Mouse (Mus musculus) Patski (cell line): ENCODE measurements around the gene Cenpo. TPM values are rescaled to one million over a fixed set of nuclear protein-coding genes. Genes with fewer than 3 reads are reported as not detected.
"Not testable (repeated sequence)": the region's sequence is repeated elsewhere in the genome, so short reads cannot be mapped to it uniquely, and the experiment has no call there.

ENCODE experiments used
- ATAC-seq: fragments of 100-300 bp; one replicate; pipeline ENCODE4 v1.8.0; 2021
- CTCF ChIA-PET: fragments of 350-600 bp; sonication (Branson Sonifier 250); formaldehyde crosslinking; loops from one replicate; lab custom pipeline; 2022; ENCODE audit warnings: inconsistent platforms; lab: Charles Lee
- POLR2A ChIA-PET: fragments of 350-600 bp; sonication (Branson Sonifier 250); formaldehyde crosslinking; loops from one replicate; lab custom pipeline; 2022; ENCODE audit warnings: antibody characterized with exemption, inconsistent platforms; lab: Charles Lee
- DNase-seq: peaks from one replicate; pipeline ENCODE4 v3.0.0-alpha.2; 2011; ENCODE audit warnings: low read depth, low spot score
- H3K27me3 ChIP-seq: fragments of 371-371 bp; one replicate; pipeline ENCODE4 v1.5.1; 2021
- CTCF ChIP-seq: fragments of 100-300 bp; IDR thresholded peaks from one replicate; pipeline ENCODE4 v1.5.1; 2021
- in situ Hi-C: fragments of 300-500 bp; cut with MboI; formaldehyde crosslinking; loops from 3 replicates; pipeline ENCODE4 v1.11.1; 2018; ENCODE audit warnings: low pct_unique_long_range_greater_than_20kb, mixed read lengths
- polyA plus RNA-seq: library from polyadenylated mRNA; unstranded; gene quantifications from one replicate; pipeline ENCODE4 v1.2.3, GENCODE M21; 2021

Gene Cenpo
- polyA plus RNA-seq: 11.0 TPM

- in situ Hi-C loops: no loop called here
- no peak for TF ChIP-seq CTCF
- no peaks in the 10 kb centered on the region for H3K27me3 ChIP-seq
- ChIA-PET CTCF (interaction anchor here (1.5 kb wide), 1 partner anchor 22 kb away, joined by 4 read pairs; no protein-coding TSS in a partner anchor), POLR2A (no interaction called here)
- DNase-seq: peak; percentile 77
- ATAC-seq: peak; percentile 95
Measured at GRCm38 (mm10) chr12:4233572-4234508, at the start of gene Cenpo, which contains the start of gene Ptrhd1. Cenpo (minus strand) TSS chr12:4234294. Ptrhd1 (plus strand) TSS chr12:4234027.

- no peak for TF ChIP-seq CTCF
Measured at GRCm38 (mm10) chr12:4279878-4280277, 45.8 kb upstream of the Cenpo start.

GRCm38 (mm10) chr12:4278978-4279755, 45.1 kb upstream of the Cenpo start:
- TF ChIP-seq CTCF: no peak

More at GRCm38 (mm10) chr12:4279878-4280277, 45.8 kb upstream of the Cenpo start:
- ATAC-seq: no peak
- no peaks in the 10 kb centered on the region for H3K27me3 ChIP-seq
- DNase-seq: no peak
- POLR2A ChIA-PET: no interaction called here
- in situ Hi-C loops: no loop called here
- CTCF ChIA-PET: no interaction called here

GRCm38 (mm10) chr12:4271078-4271477, 37.0 kb upstream of the Cenpo start:
- H3K27me3 ChIP-seq: no peaks in the 10 kb centered on the region
- POLR2A ChIA-PET: no interaction called here
- no peak for ATAC-seq
- in situ Hi-C loops: loop anchor here (25.0 kb wide), 1 partner anchor 266 kb away; no protein-coding TSS in a partner anchor
- CTCF ChIA-PET: no interaction called here
- no peak for DNase-seq
- TF ChIP-seq CTCF: no peak

More at GRCm38 (mm10) chr12:4278978-4279755, 45.1 kb upstream of the Cenpo start:
- no peaks in the 10 kb centered on the region for H3K27me3 ChIP-seq
- in situ Hi-C loops: no loop called here
- ChIA-PET CTCF (no interaction called here), POLR2A (no interaction called here)
- no peak for DNase-seq
- no peak for ATAC-seq

GRCm38 (mm10) chr12:4267765-4268164, 33.7 kb upstream of the Cenpo start:
- ATAC-seq: no peak
- ChIA-PET CTCF (no interaction called here), POLR2A (no interaction called here)
- TF ChIP-seq CTCF: no peak
- DNase-seq: no peak
- no peaks in the 10 kb centered on the region for H3K27me3 ChIP-seq
- in situ Hi-C loops: loop anchor here (25.0 kb wide), 1 partner anchor 270 kb away; no protein-coding TSS in a partner anchor

GRCm38 (mm10) chr12:4252742-4253655, 18.9 kb upstream of the Cenpo start:
- no peak for TF ChIP-seq CTCF
- in situ Hi-C loops: loop anchor here (25.0 kb wide), 1 partner anchor 284 kb away; no protein-coding TSS in a partner anchor
- ChIA-PET CTCF (no interaction called here), POLR2A (no interaction called here)
- no peaks in the 10 kb centered on the region for H3K27me3 ChIP-seq
- no peak for ATAC-seq
- DNase-seq: no peak

- no peaks in the 10 kb centered on the region for H3K27me3 ChIP-seq
- ATAC-seq (no peak), DNase-seq (no peak)
- in situ Hi-C loops: loop anchor here (25.0 kb wide), 1 partner anchor 288 kb away; no protein-coding TSS in a partner anchor
- ChIA-PET CTCF (interaction anchor here (0.9 kb wide), 1 partner anchor 10 kb away, joined by 3 read pairs; no protein-coding TSS in a partner anchor), POLR2A (interaction anchor here (0.5 kb wide), 1 partner anchor 276 kb away, joined by 8 read pairs; no protein-coding TSS in a partner anchor)
- no peak for TF ChIP-seq CTCF
Measured at GRCm38 (mm10) chr12:4249786-4250185, 15.7 kb upstream of the Cenpo start.

GRCm38 (mm10) chr12:4245742-4246141, 11.6 kb upstream of the Cenpo start:
- ATAC-seq (no peak), DNase-seq (no peak)
- no peak for TF ChIP-seq CTCF
- POLR2A ChIA-PET: no interaction called here
- no peaks in the 10 kb centered on the region for H3K27me3 ChIP-seq
- in situ Hi-C loops: no loop called here
- CTCF ChIA-PET: no interaction called here

GRCm38 (mm10) chr12:4243805-4244204, 9.7 kb upstream of the Cenpo start:
- ChIA-PET CTCF (no interaction called here), POLR2A (interaction anchor here (0.6 kb wide), 1 partner anchor 105 kb away, joined by 3 read pairs; no protein-coding TSS in a partner anchor)
- ATAC-seq (no peak), DNase-seq (no peak)
- H3K27me3 ChIP-seq: no peaks in the 10 kb centered on the region
- in situ Hi-C loops: no loop called here
- TF ChIP-seq CTCF: no peak

GRCm38 (mm10) chr12:4240281-4240680, 6.2 kb upstream of the Cenpo start:
- H3K27me3 ChIP-seq, DNase-seq, CTCF ChIA-PET, POLR2A ChIA-PET, in situ Hi-C loops, ATAC-seq: not testable (repeated sequence)
